Mouse (Mus musculus): ENCODE results near the gene Gm10974.

DNA sequence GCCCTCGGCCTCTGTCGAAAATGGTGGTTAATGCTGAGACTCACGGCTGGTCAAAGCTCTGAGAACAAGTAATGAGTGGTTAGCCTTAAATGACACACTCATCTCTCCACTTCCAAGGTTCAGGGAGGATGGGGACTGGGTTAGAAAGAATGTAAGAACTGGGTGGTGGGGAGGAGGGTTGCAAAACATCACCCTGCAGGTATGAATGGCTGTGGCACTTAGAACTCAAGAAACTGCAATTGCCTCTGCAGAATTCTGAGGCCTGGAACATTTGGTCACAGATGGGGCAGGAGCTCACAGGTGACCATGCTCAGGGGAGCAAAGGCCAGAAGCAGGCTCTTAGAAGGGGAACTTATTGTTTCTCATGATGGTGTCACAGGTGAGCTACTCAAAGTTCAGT is 7.2 kb upstream of the Gm10974 start:
- TF ChIP-seq POLR2A (IDR thresholded peaks at IDR 0.05; ENCODE audit: borderline replicate concordance, extremely low read depth, insufficient read depth, insufficient read length, poor library complexity, severe bottlenecking) = no peak
- TF ChIP-seq CTCF (IDR thresholded peaks at IDR 0.05; ENCODE audit: borderline replicate concordance, extremely low read depth, insufficient read depth, insufficient read length) = no peak

Data from brain, embryonic 14.5 days (tissue).